Mouse (Mus musculus) brain, embryonic 18.5 days (tissue): ENCODE measurements around the gene Myo16.

ENCODE experiments used
- DNase-seq: peaks from one replicate; pipeline ENCODE4 v3.0.0-alpha.2; 2012; ENCODE audit warnings: low read depth, low spot score

Gene Myo16

GRCm38 (mm10) chr8:10548003-10548584, 394.4 kb downstream of the Myo16 start:
- DNase-seq, result no peak

GRCm38 (mm10) chr8:10549434-10549833, 395.7 kb downstream of the Myo16 start:
- no peak for DNase-seq

- no peak for DNase-seq
Measured at GRCm38 (mm10) chr8:10557961-10558360, 404.2 kb downstream of the Myo16 start.

DNA sequence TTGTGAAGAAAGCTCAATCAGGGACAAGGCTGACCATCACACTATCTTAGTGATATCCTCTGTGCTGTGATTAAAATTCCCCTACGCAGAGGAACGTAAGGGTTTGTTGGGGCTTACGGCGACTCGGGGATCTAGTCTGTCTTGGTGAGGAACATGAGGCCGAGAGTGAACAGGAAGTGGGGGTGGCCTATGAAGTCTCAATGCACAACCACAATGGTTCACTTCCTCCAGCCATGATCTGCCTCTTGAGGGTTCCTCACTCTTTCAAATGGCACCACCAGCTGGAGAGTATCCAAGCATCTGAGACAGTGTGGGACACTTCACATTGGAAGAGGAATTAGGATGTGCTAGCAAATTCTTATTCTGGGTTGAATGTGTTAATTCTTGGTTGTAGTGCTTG, 405.8 kb downstream of the Myo16 start:
- DNase-seq, result no peak

DNA sequence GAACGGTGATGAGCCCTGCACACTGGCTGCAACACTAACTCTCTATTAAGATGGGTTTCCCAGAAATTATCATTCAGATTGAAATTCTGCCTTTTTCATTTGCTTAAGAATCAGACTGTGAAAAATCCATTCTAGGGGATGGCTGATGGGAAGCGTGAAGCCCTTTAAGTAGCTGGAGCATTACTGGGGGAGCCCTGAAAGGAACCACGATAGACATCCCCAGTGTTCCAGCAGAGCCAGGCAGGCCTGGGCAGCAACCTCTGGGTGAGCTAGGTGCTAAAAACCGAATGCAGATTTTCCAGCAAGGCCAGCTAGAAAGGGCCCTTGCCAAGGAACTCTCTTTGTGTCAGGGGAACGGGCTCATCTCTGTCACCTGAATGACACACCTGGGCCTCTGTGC, 407.9 kb downstream of the Myo16 start:
- DNase-seq, result no peak

DNA sequence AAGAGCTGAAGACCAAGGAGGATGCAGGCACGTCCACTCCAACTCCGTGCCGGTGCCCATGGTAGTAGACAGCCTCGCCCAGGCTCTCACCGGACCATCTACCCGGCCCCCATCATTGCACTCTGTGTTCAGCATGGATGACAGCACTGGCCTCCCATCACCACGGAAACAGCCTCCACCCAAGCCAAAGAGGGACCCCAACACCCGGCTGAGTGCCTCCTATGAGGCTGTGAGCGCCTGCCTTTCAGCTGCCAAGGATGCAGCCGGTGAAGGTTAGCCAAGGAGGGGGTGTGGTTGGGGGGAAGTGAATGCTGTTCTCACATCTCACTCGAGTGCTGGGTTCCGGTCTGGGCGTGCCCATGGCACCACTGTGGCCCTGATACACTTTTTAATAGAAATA, 408.3 kb downstream of the Myo16 start:
- no peak for DNase-seq

GRCm38 (mm10) chr8:10562636-10563035, 408.9 kb downstream of the Myo16 start:
- no peak for DNase-seq

- no peak for DNase-seq
Measured at GRCm38 (mm10) chr8:10565231-10566029, 411.7 kb downstream of the Myo16 start.

- DNase-seq, result no peak
Measured at GRCm38 (mm10) chr8:10568448-10568847, 414.7 kb downstream of the Myo16 start.

GRCm38 (mm10) chr8:10574096-10574495, 420.4 kb downstream of the Myo16 start:
- DNase-seq, result peak; percentile 26

GRCm38 (mm10) chr8:10575244-10575643, 421.5 kb downstream of the Myo16 start:
- no peak for DNase-seq

DNA sequence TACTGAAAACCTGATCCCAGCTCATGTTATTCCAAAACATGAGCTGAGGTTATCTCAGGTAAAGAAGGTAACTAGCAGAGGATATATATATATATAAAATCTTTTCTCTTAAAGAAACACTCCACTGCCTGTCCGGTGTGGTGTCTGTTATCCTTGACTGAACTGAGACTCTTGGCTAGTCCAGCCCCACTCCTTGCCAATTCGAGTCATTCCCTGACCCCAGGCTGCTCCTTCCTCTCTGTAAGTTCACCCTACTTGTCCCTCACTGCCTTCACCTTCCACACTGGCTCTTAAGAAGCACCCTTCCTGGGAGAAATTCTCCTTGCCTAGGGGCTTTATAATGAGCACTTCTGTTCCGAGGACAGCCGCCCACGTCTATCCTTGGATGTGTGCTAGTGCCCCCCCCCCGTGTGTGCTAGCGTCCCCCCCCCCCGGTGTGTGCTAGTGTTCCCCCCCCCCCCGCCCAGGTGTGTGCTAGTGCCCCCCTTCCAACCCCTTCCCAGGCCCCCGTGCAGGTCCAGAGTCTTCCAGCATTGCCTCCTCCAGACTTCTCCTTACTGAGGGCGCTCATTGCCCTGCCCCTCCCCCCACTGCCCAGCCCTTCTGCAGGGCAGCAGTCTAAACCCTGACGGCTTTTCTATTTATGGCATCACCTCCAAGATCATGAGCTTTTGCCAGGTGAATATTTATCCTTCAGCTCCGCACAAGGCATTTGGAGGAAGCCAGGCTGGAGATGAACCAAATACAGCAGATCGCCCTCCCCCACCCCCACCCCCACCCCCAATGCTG, 433.4 kb downstream of the Myo16 start:
- DNase-seq, result no peak

DNA sequence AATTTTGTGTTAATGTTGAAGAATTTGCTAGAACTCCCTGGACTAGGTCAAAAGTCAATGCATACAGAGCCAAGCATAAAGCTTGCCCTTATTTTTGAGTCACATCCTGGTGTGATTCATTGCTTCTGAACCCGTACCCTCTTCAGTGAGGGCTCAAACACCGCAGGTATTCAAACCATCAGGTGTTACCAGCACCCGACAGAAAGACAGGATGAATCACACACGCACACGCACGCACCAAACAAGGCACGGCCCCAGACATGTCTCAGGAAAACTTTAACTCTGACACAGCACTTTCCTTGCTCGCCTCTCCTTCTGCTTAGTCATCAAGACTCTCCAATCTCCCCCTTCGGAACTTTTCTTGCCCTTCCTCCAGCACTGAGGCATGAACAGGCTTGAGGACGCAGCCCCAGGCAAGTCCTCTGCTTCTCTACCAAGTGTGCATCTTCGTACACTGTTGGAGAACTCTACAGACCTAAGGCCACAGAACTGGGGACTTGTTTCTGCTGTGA, 435.8 kb downstream of the Myo16 start:
- no peak for DNase-seq

DNA sequence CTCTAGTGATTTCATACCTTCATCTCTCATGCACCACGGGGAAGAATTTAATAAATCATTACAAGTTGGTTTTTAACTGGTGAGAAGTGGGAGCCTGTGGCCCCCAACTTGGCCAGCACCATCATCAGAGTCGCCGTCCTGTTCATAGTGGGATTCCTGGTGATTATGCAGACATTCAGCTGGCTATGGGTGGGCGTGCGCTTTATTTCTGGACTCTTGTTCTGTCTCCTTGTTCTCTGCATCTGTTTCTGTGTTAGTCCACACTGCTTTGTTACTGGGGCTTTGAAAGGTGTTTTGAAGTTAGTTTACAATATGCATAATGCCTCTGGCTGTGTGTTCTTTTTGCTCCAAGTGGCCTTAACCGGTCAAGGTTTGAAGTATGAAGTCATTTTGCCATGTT, 439.2 kb downstream of the Myo16 start:
- no peak for DNase-seq

DNA sequence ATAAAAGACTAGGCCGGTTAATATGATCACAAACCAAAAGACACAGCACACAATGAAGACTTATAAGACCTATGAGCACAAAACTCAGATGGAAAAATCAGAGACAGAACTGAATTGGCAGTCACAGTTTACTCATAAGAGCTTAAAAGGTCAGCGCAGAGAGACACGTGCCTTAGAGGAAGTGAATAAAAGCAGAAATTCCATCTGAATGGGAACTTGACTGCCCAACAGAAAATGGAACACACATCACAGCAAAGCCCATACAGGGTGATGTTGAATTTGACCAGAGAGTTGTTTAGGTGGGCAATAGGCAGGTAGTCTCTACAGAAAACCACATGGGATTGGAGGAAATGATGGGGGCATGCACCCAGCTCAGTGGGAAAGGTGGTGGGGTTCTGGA, 442.6 kb downstream of the Myo16 start:
- DNase-seq, result no peak

DNA sequence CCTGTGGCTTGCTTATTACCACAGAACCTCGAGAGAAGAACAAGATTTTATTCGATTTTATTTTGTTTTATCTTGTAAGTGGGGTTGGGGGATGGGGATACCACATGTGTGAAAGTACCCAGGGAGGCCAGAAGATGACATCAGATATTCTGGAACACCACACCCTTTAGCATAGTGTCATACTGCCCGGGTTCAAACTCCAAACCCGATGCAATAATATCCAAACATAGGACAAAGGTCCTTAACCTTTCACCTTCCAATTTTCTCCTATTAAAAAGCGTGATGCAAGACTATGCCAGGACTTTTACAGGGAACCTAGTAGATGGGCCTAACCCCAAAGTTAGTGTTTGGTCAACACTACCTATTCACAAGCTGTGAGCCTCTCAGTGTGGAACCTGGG, 443.9 kb downstream of the Myo16 start:
- DNase-seq, result no peak

- DNase-seq, result no peak
Measured at GRCm38 (mm10) chr8:10598889-10599288, 445.2 kb downstream of the Myo16 start.

GRCm38 (mm10) chr8:10606028-10606815, 452.5 kb downstream of the Myo16 start:
- DNase-seq, result no peak

DNA sequence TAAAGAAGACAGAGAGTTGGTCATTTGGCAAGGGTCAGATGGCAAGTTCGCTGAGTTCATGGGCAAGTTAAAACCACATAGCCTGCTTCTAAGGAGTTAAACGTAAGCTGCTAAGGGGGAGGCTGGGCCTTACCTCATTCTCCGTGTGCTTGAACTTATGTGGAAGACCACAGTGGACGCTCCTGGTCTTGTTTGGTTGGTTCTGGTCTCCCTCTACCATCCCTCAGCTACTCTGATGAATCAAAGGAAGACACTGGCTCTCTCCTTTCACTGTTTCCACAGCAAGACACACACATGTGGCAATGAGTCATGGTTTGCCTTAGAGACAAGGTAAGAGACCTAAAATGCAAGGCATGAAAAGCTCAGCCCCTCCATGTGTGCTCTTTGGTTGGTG, 453.1 kb downstream of the Myo16 start:
- DNase-seq, result no peak

DNA sequence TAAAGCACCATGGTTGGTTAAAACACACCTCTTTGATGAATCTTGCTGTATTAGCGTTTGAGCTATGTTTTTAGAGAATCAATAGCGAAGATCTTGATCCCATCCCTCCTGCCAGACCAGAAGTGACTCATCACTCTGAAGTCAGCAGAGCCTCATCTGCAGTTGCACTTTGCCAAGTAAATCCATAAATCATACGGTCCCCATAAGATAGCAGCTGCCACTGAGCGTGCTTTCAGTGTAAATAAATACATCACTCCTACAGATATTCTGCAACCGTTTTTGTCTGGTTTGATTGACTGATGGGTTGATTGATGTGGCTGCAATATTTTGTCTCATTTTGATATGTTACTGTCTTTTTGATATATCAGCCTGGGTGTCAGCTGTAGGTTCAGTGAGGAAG, 457.9 kb downstream of the Myo16 start:
- no peak for DNase-seq

- no peak for DNase-seq
Measured at GRCm38 (mm10) chr8:10613371-10613770, 459.7 kb downstream of the Myo16 start.

GRCm38 (mm10) chr8:10619689-10620088, 466.0 kb downstream of the Myo16 start:
- no peak for DNase-seq
